Mouse (Mus musculus): ENCODE measurements around the gene Ermard.
A peak's percentile ranks its signal among the peaks of the same experiment; 100 is the strongest.

The Ermard gene

GRCm38 (mm10) chr17:15060356-15060755 lies 19.3 kb downstream of the Ermard start:
- DNase-seq (ENCODE audit: low read depth) = no peak

- DNase-seq (ENCODE audit: low read depth) = peak; percentile 37
Observed at GRCm38 (mm10) chr17:15065391-15066024, 24.5 kb downstream of the Ermard start.

GRCm38 (mm10) chr17:15066066-15066465 lies 25.1 kb downstream of the Ermard start:
- no peak for DNase-seq (ENCODE audit: low read depth)

- no peak for DNase-seq (ENCODE audit: low read depth)
Observed at GRCm38 (mm10) chr17:15066911-15067310, 25.9 kb downstream of the Ermard start.

GRCm38 (mm10) chr17:15068040-15068792 lies 27.2 kb downstream of the Ermard start:
- DNase-seq (ENCODE audit: low read depth) = no peak

GRCm38 (mm10) chr17:15069124-15069523 lies 28.1 kb downstream of the Ermard start:
- no peak for DNase-seq (ENCODE audit: low read depth)

- no peak for DNase-seq (ENCODE audit: low read depth)
Observed at GRCm38 (mm10) chr17:15072211-15072610, 31.2 kb downstream of the Ermard start.

- DNase-seq (ENCODE audit: low read depth) = no peak
Observed at GRCm38 (mm10) chr17:15075033-15075432, 34.0 kb downstream of the Ermard start.

- no peak for DNase-seq (ENCODE audit: low read depth)
Observed at GRCm38 (mm10) chr17:15077536-15077935, 36.5 kb downstream of the Ermard start.

- no peak for DNase-seq (ENCODE audit: low read depth)
Observed at GRCm38 (mm10) chr17:15084226-15084848, 43.3 kb downstream of the Ermard start.

- DNase-seq (ENCODE audit: low read depth) = no peak
Observed at GRCm38 (mm10) chr17:15085006-15085405, 44.0 kb downstream of the Ermard start.

GRCm38 (mm10) chr17:15088166-15088565 lies 47.2 kb downstream of the Ermard start:
- DNase-seq (ENCODE audit: low read depth) = no peak

- DNase-seq (ENCODE audit: low read depth) = no peak
Observed at GRCm38 (mm10) chr17:15088591-15089001, 47.6 kb downstream of the Ermard start.

GRCm38 (mm10) chr17:15091739-15092138 lies 50.7 kb downstream of the Ermard start:
- DNase-seq (ENCODE audit: low read depth) = no peak

- no peak for DNase-seq (ENCODE audit: low read depth)
Observed at GRCm38 (mm10) chr17:15093523-15093922, 52.5 kb downstream of the Ermard start.

- no peak for DNase-seq (ENCODE audit: low read depth)
Observed at GRCm38 (mm10) chr17:15096853-15097252, 55.8 kb downstream of the Ermard start.

GRCm38 (mm10) chr17:15098677-15099076 lies 57.7 kb downstream of the Ermard start:
- no peak for DNase-seq (ENCODE audit: low read depth)

GRCm38 (mm10) chr17:15101355-15101754 lies 60.3 kb downstream of the Ermard start:
- no peak for DNase-seq (ENCODE audit: low read depth)

- no peak for DNase-seq (ENCODE audit: low read depth)
Observed at GRCm38 (mm10) chr17:15107143-15107649, 66.2 kb downstream of the Ermard start.

- no peak for DNase-seq (ENCODE audit: low read depth)
Observed at GRCm38 (mm10) chr17:15108473-15109441, 67.7 kb downstream of the Ermard start.

- DNase-seq (ENCODE audit: low read depth) = no peak
Observed at GRCm38 (mm10) chr17:15115550-15115949, 74.5 kb downstream of the Ermard start.

GRCm38 (mm10) chr17:15120096-15120495 lies 79.1 kb downstream of the Ermard start:
- no peak for DNase-seq (ENCODE audit: low read depth)
